ENCODE assay signal across 31 mouse cellular contexts in the genomic region with DNA sequence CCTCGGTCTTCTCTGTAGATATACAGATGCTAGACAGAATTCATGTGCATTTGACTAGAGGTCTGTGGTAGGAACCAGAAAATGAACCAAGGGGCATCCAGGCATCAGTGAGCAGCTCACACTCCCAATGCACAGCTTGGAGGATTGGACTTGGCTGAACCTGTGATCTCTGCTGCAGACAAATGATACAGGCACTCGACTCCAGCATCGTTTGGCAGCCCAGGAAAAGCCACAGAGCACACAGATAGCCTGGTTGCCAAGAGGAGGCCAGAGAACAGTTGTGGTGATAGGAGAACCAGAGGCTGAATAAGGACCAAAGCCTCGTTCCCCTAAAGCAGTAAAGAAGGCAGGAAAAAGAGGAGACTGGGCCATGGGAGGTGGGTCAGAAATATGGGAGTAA. TPM values are rescaled to one million over a fixed set of nuclear protein-coding genes. Genes with fewer than 3 reads are reported as not detected.
"Had no signal": no experiment of that assay in that cellular context is flagged by ENCODE, and none has a peak within 500 bp of the region (broad histone marks: within the 10 kb centered on the region; RNA-seq: fewer than 3 reads in every experiment).

No protein-coding gene starts in this region.

- DNase-seq: left cerebral cortex, postnatal 4 days; liver; liver, embryonic 13.5 days; liver, postnatal 0 days; lung, adult 18-20 months; lung, adult 2 months; lung, embryonic 14.5 days; lung, postnatal 10 days; lung, postnatal 14 days; lung, postnatal 36 days; lung, postnatal 4 days; midbrain, embryonic 14.5 days had no signal

- ATAC-seq: liver, embryonic 12.5 days; liver, postnatal 0 days; lung, postnatal 0 days; midbrain, embryonic 13.5 days; midbrain, embryonic 15.5 days; midbrain, embryonic 16.5 days had no signal

- H3K27ac ChIP-seq: limb, embryonic 10.5 days; limb, embryonic 12.5 days; limb, embryonic 13.5 days; limb, embryonic 15.5 days; liver, embryonic 12.5 days; liver, embryonic 13.5 days; liver, embryonic 14.5 days; liver, embryonic 15.5 days; lung, embryonic 15.5 days; macrophage; midbrain, embryonic 10.5 days; midbrain, embryonic 12.5 days; midbrain, embryonic 13.5 days; midbrain, embryonic 15.5 days; neural tube, embryonic 12.5 days; neural tube, embryonic 13.5 days had no signal

- H3K4me3 ChIP-seq: limb, embryonic 10.5 days; limb, embryonic 12.5 days; limb, embryonic 13.5 days; limb, embryonic 15.5 days; liver, embryonic 12.5 days; liver, embryonic 13.5 days; liver, embryonic 15.5 days; lung, embryonic 15.5 days; megakaryocyte, embryonic 14.5 days; midbrain, embryonic 10.5 days; midbrain, embryonic 12.5 days; midbrain, embryonic 13.5 days; midbrain, embryonic 15.5 days; myocyte; neural tube, embryonic 12.5 days; neural tube, embryonic 13.5 days had no signal

- H3K27me3 ChIP-seq: limb, embryonic 12.5 days; limb, embryonic 13.5 days; limb, embryonic 15.5 days; liver, embryonic 12.5 days; liver, embryonic 13.5 days; liver, embryonic 15.5 days; lung, embryonic 15.5 days; midbrain, embryonic 12.5 days; midbrain, embryonic 13.5 days; midbrain, embryonic 15.5 days; neural tube, embryonic 12.5 days; neural tube, embryonic 13.5 days had no signal

- H3K4me1 ChIP-seq: limb, embryonic 10.5 days; limb, embryonic 12.5 days; limb, embryonic 15.5 days; lung, embryonic 15.5 days; neural tube, embryonic 12.5 days had no signal

RNA-seq across cellular contexts. Expression of a gene that starts 42.1 kb away (rescaled TPM):
- polyA plus RNA-seq: macrophage had no signal
